Mouse (Mus musculus) G1E-ER4 (cell line): ENCODE measurements around the gene Mettl26. TPM values are rescaled to one million over a fixed set of nuclear protein-coding genes. Genes with fewer than 3 reads are reported as not detected.

ENCODE experiments used
- GATA1 ChIP-seq: IDR thresholded peaks from one replicate; pipeline ENCODE4 v1.8.0; 2012; ENCODE audit warnings: low read length, inconsistent platforms
- polyA plus RNA-seq: library from polyadenylated mRNA; stranded (reverse); fragments of >175 nt; gene quantifications from 2 replicates; pipeline ENCODE4 v1.2.3, GENCODE M21; 2012

Gene Mettl26
- polyA plus RNA-seq, 1 experiment, result 82.1 TPM

- TF ChIP-seq GATA1, result no peak
These were observed 30.4 kb upstream of the Mettl26 start, which contains the start of gene Rhot2 for GRCm38 (mm10) chr17:25844396-25844901. Gene Rhot2 (minus strand): TSS chr17:25844851.

DNA sequence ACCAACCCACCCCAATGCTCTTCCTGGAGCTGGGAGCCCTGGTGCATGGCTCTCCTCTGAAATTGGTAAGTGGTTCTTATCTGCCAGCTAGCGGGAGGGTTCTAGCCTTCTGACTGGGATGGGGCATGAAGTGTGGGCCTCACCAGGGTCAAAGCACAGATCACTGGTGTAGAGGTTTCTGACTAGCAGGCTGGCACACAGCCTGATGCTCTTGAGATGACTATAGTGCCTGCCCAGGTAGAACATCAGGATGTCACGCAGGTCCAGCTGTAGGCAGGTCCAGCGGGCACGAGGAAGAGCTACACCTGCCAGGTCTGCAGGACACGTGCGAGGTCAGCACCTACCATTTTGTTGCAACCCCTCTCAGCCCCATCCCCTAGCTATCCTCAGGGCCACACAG lies 14.6 kb upstream of the Mettl26 start:
- TF ChIP-seq GATA1, result no peak

DNA sequence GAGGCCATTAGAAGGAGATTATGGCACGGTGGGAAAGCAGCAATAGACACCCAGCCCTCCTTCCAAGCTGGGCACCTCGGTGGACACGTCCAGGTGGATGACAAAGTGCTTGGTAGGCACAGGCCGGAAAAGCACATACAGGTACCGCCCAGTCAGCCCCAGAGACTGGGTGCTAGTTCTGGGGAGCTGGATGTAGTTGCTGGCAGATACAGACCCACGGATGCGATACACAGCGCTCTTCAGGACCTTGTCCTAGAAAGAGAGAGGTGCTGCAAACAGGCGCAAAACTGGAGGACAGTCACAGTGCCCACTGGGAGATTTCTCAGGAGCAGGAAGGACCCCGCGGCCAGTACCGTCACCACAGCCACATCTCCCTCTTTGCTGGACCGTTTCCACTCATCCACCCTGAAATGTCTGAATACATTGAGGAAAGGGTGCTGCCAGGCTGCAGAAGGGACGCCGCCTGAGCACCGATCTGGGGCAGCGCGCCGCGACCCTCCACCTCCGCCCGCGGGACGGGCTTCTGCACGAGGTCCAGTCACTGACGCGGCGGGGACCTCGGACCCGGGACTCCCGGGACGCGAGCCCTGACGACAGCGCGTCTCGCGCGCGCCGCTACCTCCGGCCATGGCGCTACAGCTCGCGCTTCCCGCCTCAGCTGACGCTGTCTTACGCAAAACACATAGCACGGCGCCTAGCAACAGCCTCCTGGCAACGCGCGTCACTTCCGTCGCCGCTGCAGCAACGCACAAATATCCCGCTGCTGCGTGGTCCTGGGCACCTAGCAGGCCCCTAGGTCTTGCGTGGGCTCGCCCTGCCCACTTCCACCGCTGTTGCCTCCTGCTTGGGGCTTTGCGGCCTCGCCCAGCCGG lies 13.8 kb upstream of the Mettl26 start, which contains the start of gene Wdr90:
TSS of gene Wdr90 (minus strand) at position 670 of the 872 bp plus-strand sequence.
- TF ChIP-seq GATA1, result no peak

GRCm38 (mm10) chr17:25861704-25862612 lies 12.9 kb upstream of the Mettl26 start:
- TF ChIP-seq GATA1, result no peak

- TF ChIP-seq GATA1, result no peak
These were observed 11.2 kb upstream of the Mettl26 start for GRCm38 (mm10) chr17:25863681-25864080.

- TF ChIP-seq GATA1, result no peak
These were observed 10.6 kb upstream of the Mettl26 start for GRCm38 (mm10) chr17:25864311-25864710.

- no peak for TF ChIP-seq GATA1
These were observed 9.6 kb upstream of the Mettl26 start for GRCm38 (mm10) chr17:25865288-25865687.

DNA sequence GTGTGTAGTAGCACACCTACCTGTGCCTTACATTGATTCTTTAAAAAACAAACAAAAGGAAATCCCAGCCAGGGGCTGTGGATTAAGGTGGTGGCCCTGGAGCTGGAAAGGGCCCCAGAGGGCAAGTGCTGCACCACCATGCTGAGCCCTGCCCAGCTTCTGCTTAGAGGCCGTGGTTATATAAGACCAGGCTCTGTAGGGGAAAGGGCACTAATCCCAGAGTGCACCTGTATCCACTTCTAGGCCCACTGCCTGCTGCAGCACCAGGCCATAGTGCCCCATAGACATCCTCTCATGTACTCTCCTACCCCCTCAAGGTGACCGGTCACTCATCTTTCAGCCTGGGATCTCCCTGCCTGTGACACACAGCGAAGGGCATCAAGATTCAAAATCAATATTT lies 8.7 kb upstream of the Mettl26 start:
- TF ChIP-seq GATA1, result no peak

- TF ChIP-seq GATA1, result no peak
These were observed 7.4 kb upstream of the Mettl26 start for GRCm38 (mm10) chr17:25867509-25867835.

GRCm38 (mm10) chr17:25867836-25868600 lies 6.9 kb upstream of the Mettl26 start:
- no peak for TF ChIP-seq GATA1

DNA sequence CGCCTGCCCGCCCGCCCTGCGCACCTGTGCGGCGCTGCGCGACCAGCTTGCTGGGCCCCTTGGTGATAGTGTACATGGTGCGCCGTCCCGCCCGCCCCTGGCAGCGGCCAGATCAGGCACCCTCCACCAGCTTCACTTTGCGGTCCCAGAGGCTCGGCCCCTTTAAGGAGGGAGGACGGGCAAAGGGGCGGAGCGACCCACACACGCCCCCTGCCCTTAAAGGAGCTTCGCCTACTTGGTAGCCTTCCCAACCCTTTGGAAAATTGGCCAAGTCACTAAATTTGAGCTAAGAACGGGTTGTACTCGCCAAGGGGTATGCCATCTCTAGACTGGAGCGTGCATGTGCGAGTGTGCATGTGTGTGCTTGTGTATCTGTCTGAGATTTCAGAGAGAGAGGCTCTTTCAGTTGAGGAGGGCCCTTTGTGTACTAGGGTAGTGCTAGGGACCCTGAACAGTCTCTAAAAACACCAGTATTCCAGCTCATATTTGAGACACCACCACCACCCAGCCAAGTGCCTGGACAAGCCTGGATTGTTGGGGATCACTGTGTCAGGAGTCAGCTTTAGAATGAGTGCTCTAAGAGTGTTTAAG lies 6.2 kb upstream of the Mettl26 start, which contains the start of gene Mcrip2:
TSS of gene Mcrip2 (minus strand) at position 164 of the 591 bp plus-strand sequence.
- no peak for TF ChIP-seq GATA1

- TF ChIP-seq GATA1, result no peak
These were observed 5.4 kb upstream of the Mettl26 start for GRCm38 (mm10) chr17:25869498-25869897.

DNA sequence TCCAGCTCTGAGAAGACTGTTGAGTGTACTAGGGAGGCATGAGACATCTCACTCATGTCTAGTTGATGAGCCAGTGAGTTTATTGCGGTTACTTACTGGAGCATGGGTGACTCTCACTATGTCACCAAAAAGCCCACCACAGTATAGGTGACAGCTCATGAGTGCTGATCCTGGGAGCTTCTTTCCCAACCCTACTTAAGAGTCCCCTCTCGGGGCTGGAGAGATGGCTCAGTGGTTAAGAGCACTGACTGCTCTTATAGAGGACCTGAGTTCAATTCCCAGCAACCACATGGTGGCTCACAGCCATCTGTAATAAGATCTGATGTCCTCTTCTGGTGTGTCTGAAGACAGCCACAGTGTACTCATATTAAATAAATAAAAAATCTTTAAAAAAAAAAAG lies 4.9 kb upstream of the Mettl26 start:
- TF ChIP-seq GATA1, result no peak

DNA sequence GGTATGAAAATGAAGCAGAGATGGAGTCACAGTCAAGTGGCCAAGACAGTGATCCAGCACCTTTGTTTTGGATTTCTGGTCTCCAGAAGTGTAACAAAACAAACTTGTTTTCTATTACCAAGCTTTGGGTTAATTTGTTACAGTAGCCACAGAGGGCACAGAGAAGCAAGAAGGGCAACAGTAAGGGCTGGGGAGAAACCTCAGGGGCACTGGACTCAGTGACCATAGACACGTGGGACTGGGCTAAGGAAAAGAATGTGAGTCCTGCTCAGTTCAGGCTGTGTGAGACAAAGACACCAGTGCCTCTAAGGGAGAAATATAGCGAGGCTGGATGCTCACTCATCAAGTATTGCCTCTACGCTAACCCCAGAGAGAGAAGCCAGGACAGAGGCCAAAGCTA lies 2.2 kb upstream of the Mettl26 start:
- no peak for TF ChIP-seq GATA1
